Mouse (Mus musculus) liver, postnatal 0 days (tissue): ENCODE data around the gene Fgl2. TPM values are rescaled to one million over a fixed set of nuclear protein-coding genes. Genes with fewer than 3 reads are reported as not detected.
"Not testable (repeated sequence)": the region's sequence is repeated elsewhere in the genome, so short reads cannot be mapped to it uniquely, and the experiment has no call there.

Experiments
- ATAC-seq: fragments of 200-750 bp; cut with Nextera tagmentation; 2 replicates; pipeline ENCODE4 v1.8.0; 2017; ENCODE audit warnings: mild to moderate bottlenecking, moderate library complexity
- DNase-seq: peaks from one replicate; pipeline ENCODE4 v3.0.0-alpha.2; 2016
- H3K27ac ChIP-seq: fragments of 300-500 bp; sonication (generic); 2 replicates; pipeline ENCODE4 v1.5.1; 2014; ENCODE audit warnings: antibody characterized with exemption, moderate library complexity, mild to moderate bottlenecking, low read depth
- H3K27me3 ChIP-seq: fragments of 300-500 bp; sonication (generic); 2 replicates; pipeline ENCODE4 v1.6.1; 2014; ENCODE audit warnings: low read length, control low read depth, mixed read lengths; ENCODE audit not compliant: insufficient read depth
- H3K36me3 ChIP-seq: fragments of 300-500 bp; sonication (generic); replicated peaks from 2 replicates; pipeline ENCODE4 v1.6.1; 2014; ENCODE audit warnings: mild to moderate bottlenecking, control low read depth, low read length, moderate library complexity, mixed read lengths; ENCODE audit not compliant: insufficient read depth
- H3K4me1 ChIP-seq: fragments of 300-500 bp; sonication (generic); 2 replicates; pipeline ENCODE4 v1.6.1; 2014; ENCODE audit warnings: antibody characterized with exemption, mild to moderate bottlenecking, control low read depth; ENCODE audit not compliant: insufficient read depth
- H3K4me2 ChIP-seq: fragments of 300-500 bp; sonication (generic); 2 replicates; pipeline ENCODE4 v1.6.1; 2014; ENCODE audit warnings: low read depth, mild to moderate bottlenecking, low read length, moderate library complexity, mixed read lengths
- H3K4me3 ChIP-seq: fragments of 300-500 bp; sonication (generic); 2 replicates; pipeline ENCODE4 v1.5.1; 2014; ENCODE audit warnings: low read depth, low read length
- H3K9ac ChIP-seq: fragments of 300-500 bp; sonication (generic); replicated peaks from 2 replicates; pipeline ENCODE4 v1.6.1; 2014; ENCODE audit warnings: mild to moderate bottlenecking, moderate library complexity
- H3K9me3 ChIP-seq: fragments of 300-500 bp; sonication (generic); 2 replicates; pipeline ENCODE4 v1.6.1; 2016; ENCODE audit warnings: mild to moderate bottlenecking, control low read depth, low read length, mixed read lengths
- CTCF ChIP-seq: sonication (generic); IDR thresholded peaks from 2 replicates; pipeline ENCODE4 v1.5.1; 2016; ENCODE audit warnings: antibody characterized with exemption, low read depth
- EP300 ChIP-seq: IDR thresholded peaks from 2 replicates; pipeline ENCODE4 v1.6.1; 2016; ENCODE audit warnings: antibody characterized with exemption, low read depth, mild to moderate bottlenecking
- WGBS: fragments of 180-500 bp; shearing (Covaris S2); extraction: QIAGEN DNeasy Blood & Tissue Kit; methylation state at CpG from one replicate; pipeline ENCODE4 v1.1.7; 2014; ENCODE audit not compliant: insufficient replicate concordance; 5-methylcytosine and 5-hydroxymethylcytosine counted together
- polyA plus RNA-seq: library from polyadenylated mRNA; unstranded; fragments of >200 nt; fragmentation: Nextera tagmentation; extraction: Ambion mirVana; gene quantifications from 2 replicates; pipeline ENCODE4 v1.2.1, GENCODE M21; 2015

The Fgl2 gene
- polyA plus RNA-seq, result 3.2 and 3.5 TPM in 2 replicates

DNA sequence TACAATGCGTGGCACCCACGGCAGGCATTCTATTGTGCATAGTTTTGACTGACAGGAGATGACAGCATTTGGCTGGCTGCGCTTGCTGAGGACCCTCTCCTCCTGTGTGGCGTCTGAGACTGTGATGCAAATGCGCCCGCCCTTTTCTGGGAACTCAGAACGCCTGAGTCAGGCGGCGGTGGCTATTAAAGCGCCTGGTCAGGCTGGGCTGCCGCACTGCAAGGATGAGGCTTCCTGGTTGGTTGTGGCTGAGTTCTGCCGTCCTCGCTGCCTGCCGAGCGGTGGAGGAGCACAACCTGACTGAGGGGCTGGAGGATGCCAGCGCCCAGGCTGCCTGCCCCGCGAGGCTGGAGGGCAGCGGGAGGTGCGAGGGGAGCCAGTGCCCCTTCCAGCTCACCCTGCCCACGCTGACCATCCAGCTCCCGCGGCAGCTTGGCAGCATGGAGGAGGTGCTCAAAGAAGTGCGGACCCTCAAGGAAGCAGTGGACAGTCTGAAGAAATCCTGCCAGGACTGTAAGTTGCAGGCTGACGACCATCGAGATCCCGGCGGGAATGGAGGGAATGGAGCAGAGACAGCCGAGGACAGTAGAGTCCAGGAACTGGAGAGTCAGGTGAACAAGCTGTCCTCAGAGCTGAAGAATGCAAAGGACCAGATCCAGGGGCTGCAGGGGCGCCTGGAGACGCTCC lies at the start of gene Fgl2:
Gene Fgl2, plus strand, starts transcription at position 150 of the 687 bp plus-strand sequence.
- peak; percentile 61 for DNase-seq

DNA sequence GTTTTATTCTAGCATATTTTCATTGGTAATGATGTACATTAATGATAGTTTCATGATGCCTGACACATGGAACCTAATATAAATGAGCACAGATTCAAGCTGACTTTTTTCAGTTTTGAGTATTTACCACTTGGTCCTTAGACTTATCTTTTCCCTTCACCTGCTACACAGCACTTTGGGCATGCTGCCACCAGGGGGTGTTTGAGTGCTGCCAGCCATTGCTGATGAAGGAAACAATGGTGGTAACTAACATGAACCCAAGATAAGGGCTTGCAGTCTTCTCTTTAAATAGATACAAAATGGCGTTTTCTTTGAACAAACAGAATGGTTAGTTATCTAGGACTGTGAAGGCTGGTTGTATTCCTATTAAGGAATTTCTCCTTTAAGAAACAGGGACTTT lies 45.9 kb upstream of the Fgl2 start:
- H3K27ac ChIP-seq, result no peak overlapping the region
- H3K36me3 ChIP-seq, result no peaks in the 10 kb centered on the region
- no peaks in the 10 kb centered on the region for H3K27me3 ChIP-seq
- H3K9me3 ChIP-seq, result no peaks in the 10 kb centered on the region
- no peak overlapping the region for H3K4me3 ChIP-seq
- peaks cover 4% of the 10 kb centered on the region; the same call in 1 of the 2 replicates for H3K4me1 ChIP-seq
- 9% methylated on average over 1 of the region's 1 CpGs for WGBS
- TF ChIP-seq CTCF (peak; percentile 91), EP300 (no peak)
- peak; percentile 82 for DNase-seq
- peak; percentile 35; the same call in 1 of the 2 replicates for ATAC-seq
- no peak overlapping the region for H3K4me2 ChIP-seq
- no peak overlapping the region for H3K9ac ChIP-seq

More for the DNA sequence above, at the start of gene Fgl2:
- Histone ChIP-seq H3K9ac (peak within 1 kb of the TSS; percentile 48; the same call in 1 of the 2 replicates), H3K9me3 (no peaks in the 10 kb centered on the region), H3K36me3 (no peaks in the 10 kb centered on the region), H3K27ac (no peak within 1 kb of the TSS), H3K4me2 (peak within 1 kb of the TSS; percentile 60), H3K4me3 (peak within 1 kb of the TSS; percentile 44), H3K4me1 (no peaks in the 10 kb centered on the region), H3K27me3 (no peaks in the 10 kb centered on the region)
- TF ChIP-seq EP300 (no peak), CTCF (no peak)
- WGBS, result 4% methylated on average over 31 of the region's 31 CpGs
- ATAC-seq, result peak; percentile 53

DNA sequence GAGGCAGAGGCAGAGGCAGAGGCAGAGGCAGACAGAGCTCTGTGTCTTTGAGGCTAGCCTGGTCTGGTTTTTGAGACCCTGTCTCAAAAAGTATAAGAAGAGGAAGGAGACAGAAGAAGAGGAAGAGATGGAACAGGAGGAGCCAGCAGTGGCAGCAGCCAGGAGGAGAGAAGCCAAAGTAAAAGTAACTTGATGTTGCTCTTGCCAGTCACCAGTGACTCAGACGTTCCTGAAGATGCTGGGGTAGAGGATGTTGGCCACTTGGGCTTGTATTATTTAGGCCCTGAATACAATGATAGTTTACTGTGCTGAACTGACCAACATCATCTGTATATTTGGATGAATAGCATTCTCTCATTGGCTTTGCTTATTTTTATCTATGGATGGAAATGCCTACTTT lies 43.9 kb upstream of the Fgl2 start:
- no peaks in the 10 kb centered on the region for H3K9me3 ChIP-seq
- no peak for ATAC-seq
- H3K27me3 ChIP-seq, result no peaks in the 10 kb centered on the region
- no peak for DNase-seq
- H3K4me2 ChIP-seq, result no peak overlapping the region
- 63% methylated on average over 1 of the region's 1 CpGs for WGBS
- H3K4me3 ChIP-seq, result no peak overlapping the region
- peaks cover 4% of the 10 kb centered on the region; the same call in 1 of the 2 replicates for H3K4me1 ChIP-seq
- no peak overlapping the region for H3K9ac ChIP-seq
- no peaks in the 10 kb centered on the region for H3K36me3 ChIP-seq
- TF ChIP-seq CTCF (no peak), EP300 (no peak)
- H3K27ac ChIP-seq, result no peak overlapping the region

DNA sequence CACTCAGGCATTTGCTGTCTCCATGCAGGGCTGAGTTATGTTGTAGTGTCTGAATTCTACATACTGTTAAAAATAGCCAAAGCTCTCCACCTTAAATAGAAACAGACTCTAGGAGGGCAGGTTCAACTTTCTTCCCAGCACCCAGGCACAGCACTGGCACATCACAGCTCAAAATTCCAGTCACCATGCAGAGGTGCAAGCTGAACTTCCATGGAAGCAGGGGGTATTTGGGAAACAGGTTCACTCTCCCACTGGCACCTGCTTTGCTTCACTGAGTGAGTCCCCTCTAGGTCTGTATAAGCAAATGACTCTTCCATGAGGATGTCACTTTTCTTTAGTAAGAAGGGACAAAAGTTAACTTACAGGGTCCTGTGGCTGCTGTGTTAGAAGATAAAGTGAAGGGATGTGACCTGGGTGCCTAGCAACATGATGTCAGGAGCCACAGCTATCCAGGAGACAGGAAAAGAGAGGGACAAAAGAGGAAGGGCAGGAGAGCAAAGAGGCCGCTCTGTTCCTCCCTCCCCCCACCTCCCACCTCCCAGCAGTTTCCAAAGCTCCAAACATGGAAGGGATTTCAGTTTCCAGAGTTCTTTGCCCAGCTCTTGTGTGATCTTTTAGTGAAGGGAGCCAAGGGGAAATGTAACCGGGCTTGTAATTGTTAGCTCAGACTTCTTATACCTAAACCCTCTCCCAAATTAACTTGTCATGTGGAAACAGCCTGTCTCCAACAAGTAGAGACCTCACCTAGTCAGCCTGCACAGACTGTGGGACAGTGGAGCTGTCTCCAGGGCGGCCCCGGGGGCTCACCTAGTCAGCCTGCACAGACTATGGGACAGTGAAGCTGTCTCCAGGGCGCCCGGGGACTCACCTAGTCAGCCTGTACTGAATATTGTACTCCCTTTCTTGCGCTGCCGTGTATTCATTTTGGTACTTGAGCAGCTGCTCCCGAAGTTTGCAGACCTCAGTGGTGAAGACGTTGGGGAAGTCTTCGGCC lies 42.5 kb upstream of the Fgl2 start:
- ATAC-seq, result no peak
- Histone ChIP-seq H3K36me3 (no peaks in the 10 kb centered on the region), H3K9me3 (no peaks in the 10 kb centered on the region), H3K9ac (no peak overlapping the region), H3K27ac (no peak overlapping the region), H3K4me3 (no peak overlapping the region), H3K4me2 (no peak overlapping the region), H3K4me1 (peaks cover 4% of the 10 kb centered on the region; the same call in 1 of the 2 replicates), H3K27me3 (no peaks in the 10 kb centered on the region)
- WGBS, result 54% methylated on average over 11 of the region's 11 CpGs
- TF ChIP-seq EP300 (no peak), CTCF (no peak)
- no peak for DNase-seq

DNA sequence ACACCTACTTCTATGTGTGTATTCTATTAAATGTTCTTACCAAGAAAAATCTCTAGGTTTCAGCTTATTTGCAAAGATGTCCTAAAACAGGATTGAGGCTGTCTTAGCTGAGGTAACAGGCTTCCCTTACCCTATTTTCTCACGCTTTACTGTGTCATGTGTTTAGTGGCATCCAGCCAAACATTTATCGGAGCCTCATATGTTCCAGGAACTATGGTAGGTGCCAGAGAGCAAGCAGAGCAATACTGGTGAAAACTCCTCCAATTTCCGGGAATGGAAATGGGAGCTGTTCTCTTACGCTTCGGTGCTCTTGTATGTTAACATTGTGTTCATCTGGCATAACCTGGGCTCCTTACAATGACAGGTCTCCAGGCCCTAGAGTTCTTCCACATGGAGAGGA lies 40.8 kb upstream of the Fgl2 start:
- H3K27me3 ChIP-seq, result no peaks in the 10 kb centered on the region
- H3K4me2 ChIP-seq, result no peak overlapping the region
- no peak overlapping the region for H3K4me3 ChIP-seq
- H3K9me3 ChIP-seq, result no peaks in the 10 kb centered on the region
- DNase-seq (no peak), ATAC-seq (no peak)
- no peaks in the 10 kb centered on the region for H3K36me3 ChIP-seq
- peaks cover 4% of the 10 kb centered on the region; the same call in 1 of the 2 replicates for H3K4me1 ChIP-seq
- H3K9ac ChIP-seq, result no peak overlapping the region
- WGBS, result 56% methylated on average over 5 of the region's 5 CpGs
- no peak overlapping the region for H3K27ac ChIP-seq
- no peak for TF ChIP-seq EP300
- TF ChIP-seq CTCF, result no peak

DNA sequence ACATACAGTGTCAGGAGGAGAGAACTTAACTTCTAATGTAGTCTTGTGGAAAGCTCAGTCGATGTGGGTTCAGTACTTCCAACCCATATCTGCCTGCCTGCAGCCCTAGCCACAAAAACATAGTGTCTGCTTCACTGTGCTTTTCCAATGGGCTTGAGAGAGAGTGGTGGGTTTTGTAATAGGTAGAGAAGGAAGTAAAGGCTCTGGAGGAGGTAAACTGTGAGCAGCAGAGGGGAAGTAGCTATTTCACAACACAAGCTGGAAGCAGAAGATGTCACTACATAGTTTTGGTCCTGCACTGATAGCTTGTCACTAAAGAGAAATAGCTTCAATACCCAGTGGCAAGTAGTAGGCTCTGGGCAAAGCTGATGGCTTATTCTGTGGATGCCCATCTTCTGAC lies 40.3 kb upstream of the Fgl2 start:
- TF ChIP-seq CTCF (no peak), EP300 (no peak)
- H3K36me3 ChIP-seq, result no peaks in the 10 kb centered on the region
- WGBS, result 36% methylated on average over 1 of the region's 1 CpGs
- no peak overlapping the region for H3K4me3 ChIP-seq
- H3K4me2 ChIP-seq, result no peak overlapping the region
- DNase-seq, result no peak
- no peaks in the 10 kb centered on the region for H3K27me3 ChIP-seq
- H3K4me1 ChIP-seq, result peaks cover 4% of the 10 kb centered on the region; the same call in 1 of the 2 replicates
- H3K9ac ChIP-seq, result no peak overlapping the region
- no peaks in the 10 kb centered on the region for H3K9me3 ChIP-seq
- no peak overlapping the region for H3K27ac ChIP-seq
- peak; percentile 33; the same call in 1 of the 2 replicates for ATAC-seq

DNA sequence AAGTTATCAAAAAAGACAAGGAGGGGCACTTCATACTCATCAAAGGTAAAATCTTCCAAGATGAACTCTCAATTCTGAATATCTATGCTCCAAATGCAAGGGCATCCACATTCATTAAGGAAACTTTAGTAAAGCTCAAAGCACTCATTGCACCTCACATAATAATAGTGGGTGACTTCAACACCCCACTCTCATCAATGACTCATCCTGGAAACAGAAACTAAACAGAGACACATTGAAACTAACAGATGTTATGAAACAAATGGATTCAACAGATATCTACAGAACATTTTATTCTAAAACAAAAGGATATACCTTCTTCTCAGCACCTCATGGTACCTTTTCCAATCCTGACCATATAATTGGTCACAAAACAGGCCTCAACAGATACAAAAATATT lies 30.2 kb upstream of the Fgl2 start:
- H3K9ac ChIP-seq, H3K27me3 ChIP-seq, H3K4me3 ChIP-seq, ATAC-seq, H3K4me2 ChIP-seq, DNase-seq, H3K4me1 ChIP-seq, H3K9me3 ChIP-seq, H3K36me3 ChIP-seq, H3K27ac ChIP-seq: not testable (repeated sequence)
